Mouse (Mus musculus) olfactory bulb, adult 2 months (tissue): ENCODE results near the gene Itih4.

ENCODE experiments used
- CTCF ChIP-seq: fragments of 200-500 bp; IDR thresholded peaks from 2 replicates; pipeline ENCODE4 v1.5.1; 2012; ENCODE audit warnings: low read depth, mild to moderate bottlenecking, low read length, moderate library complexity; ENCODE audit not compliant: insufficient read depth
- POLR2A ChIP-seq: fragments of 200-500 bp; IDR thresholded peaks from 2 replicates; pipeline ENCODE4 v1.6.1; 2012; ENCODE audit warnings: mild to moderate bottlenecking, low read depth, low read length, moderate library complexity; ENCODE audit not compliant: insufficient read depth

DNA sequence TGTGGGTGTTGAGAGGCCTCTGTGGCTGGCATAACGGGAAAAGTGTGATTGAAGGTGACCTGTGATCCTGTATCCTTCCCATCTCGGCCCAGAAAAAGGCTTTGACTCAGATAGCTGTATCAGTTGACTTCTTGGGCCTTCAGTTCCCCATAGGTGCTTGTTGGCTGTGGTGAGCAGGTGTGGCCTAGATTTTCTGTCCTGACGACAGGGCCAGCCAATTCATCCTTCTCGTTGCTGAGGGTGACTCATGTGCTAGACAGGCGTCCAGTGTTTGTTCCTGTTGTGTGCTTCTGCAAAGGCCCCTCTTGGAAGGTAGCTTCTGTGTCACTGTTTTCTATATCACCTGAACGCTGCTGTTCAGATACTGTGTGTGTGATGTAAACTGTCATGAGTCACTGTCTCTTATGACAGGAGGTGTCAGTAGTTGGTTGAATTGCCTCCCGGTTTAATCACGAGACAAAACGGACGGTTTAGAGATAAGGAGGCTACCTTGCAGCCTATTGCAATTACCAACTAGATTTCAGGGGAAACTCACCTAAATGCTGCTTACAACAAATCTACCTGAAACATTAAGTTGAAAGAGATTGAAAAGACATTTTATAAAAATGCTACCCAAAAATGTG lies 29.3 kb upstream of the Itih4 start:
- TF ChIP-seq CTCF (no peak), POLR2A (no peak)
